Mouse (Mus musculus) thymus, adult 2 months (tissue): ENCODE measurements at regions not wholly inside any gene's neighbourhood (a gene's known extent, or its start where the extent isn't known, plus 50 kb on each side); places are given as distances from the start of the nearest gene placed in this dataset.

ENCODE experiments used
- CTCF ChIP-seq: fragments of 200-500 bp; IDR thresholded peaks from 2 replicates; pipeline ENCODE4 v1.5.1; 2012; ENCODE audit warnings: mild to moderate bottlenecking, control low read depth, low read length, moderate library complexity, borderline replicate concordance; ENCODE audit not compliant: control insufficient read depth, poor library complexity, insufficient read depth; ENCODE audit errors: extremely low read depth
- POLR2A ChIP-seq: fragments of 200-500 bp; IDR thresholded peaks from 2 replicates; pipeline ENCODE4 v1.6.1; 2012; ENCODE audit warnings: mild to moderate bottlenecking, low read length, control low read depth, moderate library complexity; ENCODE audit not compliant: control insufficient read depth, poor library complexity, insufficient read depth; ENCODE audit errors: extremely low read depth

DNA sequence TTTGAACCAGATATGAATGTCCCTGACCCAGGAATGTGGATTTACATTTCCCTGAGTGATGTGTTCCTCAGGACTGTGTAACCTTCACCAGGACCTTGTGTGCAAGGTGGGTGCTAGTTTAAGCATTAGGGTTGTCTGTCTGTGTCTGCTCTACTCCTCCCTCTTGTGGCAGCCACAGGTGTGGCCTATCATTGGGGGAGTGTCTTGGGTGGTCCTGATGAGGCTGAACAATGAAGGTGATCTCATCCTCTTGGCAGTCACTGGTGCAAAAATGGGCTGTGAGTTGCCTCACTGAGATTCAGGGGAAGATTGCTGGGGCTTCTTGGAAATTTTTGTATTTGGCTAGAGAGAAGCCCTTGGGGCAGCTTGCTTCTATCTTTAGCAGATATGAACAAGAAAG is 179.4 kb upstream of the Ube2e1 start:
- no peak for TF ChIP-seq POLR2A
- TF ChIP-seq CTCF: no peak
